Mouse (Mus musculus) neural tube, embryonic 13.5 days (tissue): Measurements from ENCODE around the gene Nes. TPM values are rescaled to one million over a fixed set of nuclear protein-coding genes. Genes with fewer than 3 reads are reported as not detected.

Experiments used
- ATAC-seq: fragments of 200-750 bp; cut with Nextera tagmentation; 2 replicates; pipeline ENCODE4 v1.8.0; 2017; ENCODE audit warnings: low read depth, mild to moderate bottlenecking, moderate TSS enrichment, moderate library complexity
- H3K27ac ChIP-seq: fragments of 300-500 bp; sonication (generic); replicated peaks from 2 replicates; pipeline ENCODE4 v1.5.1; 2015; ENCODE audit warnings: moderate library complexity, mild to moderate bottlenecking, inconsistent platforms
- H3K27me3 ChIP-seq: fragments of 300-500 bp; sonication (generic); 2 replicates; pipeline ENCODE4 v1.6.1; 2015; ENCODE audit warnings: mild to moderate bottlenecking, inconsistent platforms
- H3K36me3 ChIP-seq: fragments of 300-500 bp; sonication (generic); 2 replicates; pipeline ENCODE4 v1.6.1; 2015; ENCODE audit warnings: mild to moderate bottlenecking, inconsistent platforms
- H3K4me1 ChIP-seq: fragments of 300-500 bp; sonication (generic); replicated peaks from 2 replicates; pipeline ENCODE4 v1.6.1; 2015; ENCODE audit warnings: inconsistent platforms
- H3K4me2 ChIP-seq: fragments of 300-500 bp; sonication (generic); 2 replicates; pipeline ENCODE4 v1.6.1; 2015; ENCODE audit warnings: inconsistent platforms, mild to moderate bottlenecking, moderate library complexity
- H3K4me3 ChIP-seq: fragments of 300-500 bp; sonication (generic); 2 replicates; pipeline ENCODE4 v1.5.1; 2015; ENCODE audit warnings: mild to moderate bottlenecking, inconsistent platforms
- H3K9ac ChIP-seq: fragments of 300-500 bp; sonication (generic); 2 replicates; pipeline ENCODE4 v1.6.1; 2015; ENCODE audit warnings: moderate library complexity, mild to moderate bottlenecking, inconsistent platforms
- H3K9me3 ChIP-seq: fragments of 300-500 bp; sonication (generic); 2 replicates; pipeline ENCODE4 v1.6.1; 2016; ENCODE audit warnings: inconsistent platforms
- WGBS: fragments of 180-500 bp; shearing (Covaris S2); methylation state at CpG from one replicate; pipeline ENCODE4 v1.1.7; 2015; 5-methylcytosine and 5-hydroxymethylcytosine counted together
- polyA plus RNA-seq: library from polyadenylated mRNA; unstranded; fragments of >200 nt; fragmentation: Nextera tagmentation; extraction: Ambion mirVana; gene quantifications from 2 replicates; pipeline ENCODE4 v1.2.1, GENCODE M21; 2015

Nes gene
- polyA plus RNA-seq, 1 experiment from 2014 or later = 44.1 TPM

DNA sequence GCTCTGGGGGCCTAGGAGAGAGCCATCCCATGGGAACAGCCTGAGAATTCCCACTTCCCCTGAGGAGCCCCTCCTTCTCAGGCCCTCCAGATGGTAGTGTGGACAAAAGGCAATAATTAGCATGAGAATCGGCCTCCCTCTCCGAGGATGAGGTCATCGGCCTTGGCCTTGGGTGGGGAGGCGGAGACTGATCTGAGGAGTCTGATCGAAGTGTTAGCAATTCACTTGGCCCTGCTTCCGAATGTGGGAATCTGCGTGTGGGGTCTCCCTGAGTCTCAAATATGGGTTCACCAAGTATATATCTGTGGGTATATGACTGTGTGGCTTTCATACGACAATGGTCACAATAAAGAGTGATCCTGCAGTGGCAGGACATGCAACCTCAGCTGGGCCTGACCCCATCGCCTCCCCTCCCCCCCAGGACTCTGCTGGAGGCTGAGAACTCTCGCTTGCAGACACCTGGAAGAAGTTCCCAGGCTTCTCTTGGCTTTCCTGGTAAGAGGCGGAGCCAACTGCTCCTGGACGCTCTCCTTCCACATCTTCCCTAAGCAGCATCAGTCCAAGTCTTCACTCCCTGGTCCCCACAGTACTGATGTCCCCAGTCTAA, 3.6 kb downstream of the Nes start:
- peaks cover 57% of the 10 kb centered on the region for H3K4me1 ChIP-seq
- WGBS = 8% methylated on average over 12 of the region's 12 CpGs

DNA sequence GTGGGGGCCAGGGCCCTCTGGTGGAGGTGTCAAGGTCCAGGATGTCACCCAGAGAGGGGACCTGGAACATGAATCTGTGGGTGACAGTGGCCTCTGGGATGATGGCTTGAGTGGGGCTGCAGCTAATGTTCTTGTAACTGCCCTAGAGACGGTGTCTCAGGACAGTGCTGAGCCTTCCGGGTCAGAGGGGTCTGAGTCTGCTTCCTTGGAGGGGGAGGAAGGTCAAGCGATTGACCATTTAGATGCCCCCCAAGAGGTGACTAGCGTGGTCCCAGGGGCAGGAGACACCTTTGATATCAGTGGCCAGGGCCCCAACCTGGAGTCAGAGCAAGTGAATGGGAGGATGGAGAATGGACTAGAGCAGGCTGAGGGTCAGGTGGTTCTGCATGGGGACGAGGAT, 8.6 kb downstream of the Nes start:
- H3K9me3 ChIP-seq = no peaks in the 10 kb centered on the region
- no peak for ATAC-seq
- peaks cover 62% of the 10 kb centered on the region for H3K4me1 ChIP-seq
- H3K9ac ChIP-seq = 0 out of 2 replicates have a peak overlapping the region, but pooled peaks have one; percentile 38
- no peak overlapping the region for H3K4me2 ChIP-seq
- no peaks in the 10 kb centered on the region for H3K27me3 ChIP-seq
- H3K36me3 ChIP-seq = peaks cover 25% of the 10 kb centered on the region
- 90% methylated on average over 5 of the region's 5 CpGs for WGBS
- no peak overlapping the region for H3K27ac ChIP-seq
- no peak overlapping the region for H3K4me3 ChIP-seq

More for the DNA sequence above, 3.6 kb downstream of the Nes start:
- H3K9me3 ChIP-seq = no peaks in the 10 kb centered on the region
- peaks cover 25% of the 10 kb centered on the region for H3K36me3 ChIP-seq
- ATAC-seq = peak; percentile 28
- peak overlapping the region; percentile 91 for H3K9ac ChIP-seq
- no peaks in the 10 kb centered on the region; the same call in 1 of the 2 replicates for H3K27me3 ChIP-seq
- H3K4me2 ChIP-seq = peak overlapping the region; percentile 95
- H3K4me3 ChIP-seq = peak overlapping the region; percentile 66
- peak overlapping the region; percentile 89 for H3K27ac ChIP-seq

DNA sequence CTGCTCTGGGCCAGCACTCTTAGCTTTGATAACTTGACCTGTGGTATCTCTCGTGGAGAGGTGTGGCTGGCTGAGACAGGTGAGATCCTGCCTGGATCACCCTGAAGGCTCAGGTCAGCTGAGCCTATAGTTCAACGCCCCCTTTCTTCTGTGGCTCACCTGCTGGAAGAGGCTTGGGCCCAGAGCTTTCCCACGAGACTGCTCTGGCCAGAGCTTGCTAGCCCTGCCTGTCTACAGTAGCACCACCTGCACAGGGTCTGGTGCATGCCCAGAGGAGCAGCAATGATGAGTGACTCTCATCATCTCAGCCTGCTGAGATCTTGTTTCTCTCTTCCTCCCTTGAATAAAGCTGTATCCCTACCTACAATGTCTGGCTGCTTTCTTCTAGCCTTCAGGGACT, 9.2 kb downstream of the Nes start:
- peak overlapping the region; percentile 38; the same call in 1 of the 2 replicates for H3K9ac ChIP-seq
- 68% methylated on average over 3 of the region's 3 CpGs for WGBS

DNA sequence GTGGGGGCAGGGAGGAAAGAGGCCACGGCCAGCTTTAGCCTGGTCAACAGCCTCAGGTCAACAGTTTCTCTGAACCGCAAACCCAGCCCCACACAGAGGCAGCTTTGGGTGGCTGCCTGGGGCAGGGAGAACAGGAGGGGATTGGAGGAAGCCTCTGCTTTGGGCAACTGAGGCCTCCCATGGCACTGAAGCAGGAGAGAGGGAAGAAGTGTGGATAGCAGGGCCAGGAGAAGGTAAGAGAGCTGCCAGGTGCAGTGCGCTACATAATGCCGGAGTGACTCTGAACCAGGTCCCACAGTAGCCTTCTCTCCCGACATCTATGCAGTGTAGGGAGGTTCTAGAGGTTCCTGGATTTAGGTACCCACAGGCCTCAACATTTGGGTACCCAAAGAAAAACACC, 9.8 kb downstream of the Nes start:
- H3K4me3 ChIP-seq = no peak overlapping the region
- H3K4me1 ChIP-seq = peaks cover 66% of the 10 kb centered on the region
- WGBS = 71% methylated on average over 5 of the region's 5 CpGs
- no peak for ATAC-seq
- no peaks in the 10 kb centered on the region for H3K9me3 ChIP-seq
- peaks cover 21% of the 10 kb centered on the region for H3K36me3 ChIP-seq
- no peaks in the 10 kb centered on the region for H3K27me3 ChIP-seq
- H3K4me2 ChIP-seq = no peak overlapping the region
- no peak overlapping the region for H3K27ac ChIP-seq
- H3K9ac ChIP-seq = 0 out of 2 replicates have a peak overlapping the region, but pooled peaks have one; percentile 31

More for the DNA sequence above, 9.2 kb downstream of the Nes start:
- Histone ChIP-seq H3K4me3 (no peak overlapping the region), H3K27me3 (no peaks in the 10 kb centered on the region), H3K9me3 (no peaks in the 10 kb centered on the region), H3K4me1 (peaks cover 62% of the 10 kb centered on the region), H3K36me3 (peaks cover 25% of the 10 kb centered on the region), H3K27ac (no peak overlapping the region), H3K4me2 (no peak overlapping the region)
- ATAC-seq = no peak

DNA sequence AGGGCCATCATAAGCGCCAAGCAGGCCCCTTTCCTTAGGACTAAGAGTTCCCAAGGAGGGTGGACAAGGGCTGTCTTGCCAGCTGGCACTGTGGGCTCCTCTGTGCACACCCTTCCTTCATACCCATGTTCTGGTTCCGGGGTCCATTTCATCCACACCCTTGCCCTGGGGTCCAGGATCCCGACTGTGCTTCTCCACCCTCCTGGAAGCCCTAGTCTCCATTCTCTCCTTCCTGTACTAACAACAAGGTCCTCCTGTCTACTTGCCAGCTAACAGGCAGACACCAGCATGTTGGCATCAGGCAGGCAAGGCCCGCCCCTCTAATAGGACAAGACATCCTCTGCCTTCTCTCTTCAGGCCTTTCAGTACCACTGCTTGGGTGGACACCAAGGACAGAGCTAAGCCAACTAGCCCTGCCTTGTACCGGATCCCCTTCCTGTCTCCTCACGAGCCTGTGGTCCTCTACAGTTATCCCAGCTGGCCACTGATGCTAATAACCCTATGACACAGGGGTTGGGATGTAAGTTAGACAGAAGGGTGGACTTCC, 10.4 kb downstream of the Nes start:
- Histone ChIP-seq H3K9ac (no peak overlapping the region), H3K36me3 (peaks cover 15% of the 10 kb centered on the region), H3K4me1 (peaks cover 71% of the 10 kb centered on the region), H3K27me3 (no peaks in the 10 kb centered on the region), H3K27ac (peak overlapping the region; percentile 81; the same call in 1 of the 2 replicates), H3K4me3 (no peak overlapping the region), H3K4me2 (no peak overlapping the region), H3K9me3 (no peaks in the 10 kb centered on the region)
- 86% methylated on average over 6 of the region's 6 CpGs for WGBS
- ATAC-seq = no peak

DNA sequence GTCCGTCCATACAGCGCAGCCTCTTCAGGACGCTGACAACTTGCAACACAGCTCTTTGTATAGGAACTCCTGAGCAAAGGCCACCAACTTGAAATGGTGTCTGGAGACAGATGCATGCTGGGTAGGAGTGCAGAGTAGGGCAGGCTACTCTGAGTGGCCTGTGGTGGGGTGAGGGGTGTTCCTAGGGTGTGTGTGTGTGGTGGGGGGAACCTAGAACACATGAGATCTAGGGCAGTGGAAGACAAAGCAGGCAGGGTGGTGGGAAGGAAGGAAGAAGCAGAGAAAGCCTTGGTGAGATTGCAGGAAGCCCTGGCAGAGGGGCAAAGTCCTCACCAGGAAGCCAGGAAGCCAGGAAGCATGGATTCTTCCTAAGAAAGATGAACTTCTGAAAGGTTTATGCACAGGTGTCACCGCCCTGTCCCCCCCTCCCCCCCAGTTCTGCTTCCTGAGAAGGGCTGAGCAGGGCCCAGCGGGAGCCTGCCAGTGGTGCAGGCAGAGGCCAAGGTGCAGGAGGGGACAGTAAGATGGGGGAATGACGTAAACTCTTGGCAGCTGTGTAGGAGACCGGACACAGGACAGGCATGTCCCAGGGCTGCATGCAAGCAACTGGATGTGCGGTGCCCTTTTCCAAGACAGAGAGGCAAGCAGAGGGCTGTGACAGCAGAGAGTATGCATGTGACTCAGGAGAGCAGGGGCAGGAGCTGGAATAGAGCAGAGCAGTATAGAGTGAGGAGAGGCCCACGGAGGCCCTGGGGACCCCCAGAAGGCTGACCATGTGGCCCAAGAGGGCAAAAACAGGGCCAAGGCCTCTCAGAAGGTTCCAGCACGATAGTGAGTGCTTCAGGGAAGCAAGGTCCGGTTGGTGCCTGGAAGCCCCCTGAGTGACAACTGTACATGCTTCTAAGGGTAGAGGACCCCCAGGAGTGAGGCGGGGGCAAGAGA, 11.3 kb downstream of the Nes start:
- 40% methylated on average over 12 of the region's 12 CpGs for WGBS
- H3K36me3 ChIP-seq = peaks cover 6% of the 10 kb centered on the region
- no peaks in the 10 kb centered on the region for H3K27me3 ChIP-seq
- no peak overlapping the region for H3K4me3 ChIP-seq
- H3K9ac ChIP-seq = peak overlapping the region; percentile 54
- peaks cover 79% of the 10 kb centered on the region for H3K4me1 ChIP-seq
- no peaks in the 10 kb centered on the region for H3K9me3 ChIP-seq
- H3K4me2 ChIP-seq = 0 out of 2 replicates have a peak overlapping the region, but pooled peaks have one; percentile 39
- ATAC-seq = no peak
- peak overlapping the region; percentile 81 for H3K27ac ChIP-seq

DNA sequence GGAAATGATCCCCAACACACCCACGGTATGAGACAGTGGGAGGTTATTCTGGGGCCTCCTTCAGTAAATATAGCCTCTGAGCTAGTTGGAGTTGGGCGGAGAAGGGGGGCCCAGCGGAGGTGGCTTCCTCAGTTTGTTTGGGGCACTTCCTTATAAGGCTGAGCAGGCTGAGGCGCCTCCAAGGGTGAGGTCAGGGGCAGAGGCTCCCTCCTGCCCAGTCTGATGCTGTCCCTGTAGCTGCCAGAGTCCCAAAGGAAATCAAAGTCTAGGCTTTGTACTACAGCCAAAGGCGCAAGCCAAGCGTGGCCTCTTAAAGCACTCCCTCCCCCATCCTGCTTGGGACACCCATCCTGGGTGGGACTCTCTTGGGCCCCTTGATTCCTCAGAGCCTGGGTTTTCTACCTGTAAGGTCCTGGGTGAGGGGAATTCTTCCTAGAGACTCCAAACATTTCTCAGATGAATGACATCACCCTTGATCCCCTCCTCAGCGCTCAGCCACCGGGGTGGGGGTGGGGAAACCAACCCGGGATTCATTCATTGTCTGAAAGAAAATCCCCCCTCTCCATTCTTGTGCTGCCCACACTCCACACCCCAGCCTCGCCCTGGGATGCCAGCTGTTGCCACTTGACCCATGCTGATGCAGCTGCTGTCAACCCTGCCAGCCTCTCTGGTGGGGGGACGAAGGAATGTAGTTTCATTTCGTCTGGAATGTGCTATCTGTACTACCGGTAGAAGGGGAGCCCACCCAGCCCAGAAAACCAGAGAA, 12.1 kb downstream of the Nes start:
- peaks cover 86% of the 10 kb centered on the region for H3K4me1 ChIP-seq
- WGBS = 4% methylated on average over 13 of the region's 13 CpGs
- H3K9ac ChIP-seq = peak overlapping the region; percentile 54
- ATAC-seq = 0 out of 2 replicates have a peak, but pooled peaks have one; percentile 4
- peak overlapping the region; percentile 39 for H3K4me2 ChIP-seq
- H3K36me3 ChIP-seq = no peaks in the 10 kb centered on the region
- H3K4me3 ChIP-seq = no peak overlapping the region
- H3K27ac ChIP-seq = peak overlapping the region; percentile 81
- H3K27me3 ChIP-seq = no peaks in the 10 kb centered on the region
- no peaks in the 10 kb centered on the region for H3K9me3 ChIP-seq

DNA sequence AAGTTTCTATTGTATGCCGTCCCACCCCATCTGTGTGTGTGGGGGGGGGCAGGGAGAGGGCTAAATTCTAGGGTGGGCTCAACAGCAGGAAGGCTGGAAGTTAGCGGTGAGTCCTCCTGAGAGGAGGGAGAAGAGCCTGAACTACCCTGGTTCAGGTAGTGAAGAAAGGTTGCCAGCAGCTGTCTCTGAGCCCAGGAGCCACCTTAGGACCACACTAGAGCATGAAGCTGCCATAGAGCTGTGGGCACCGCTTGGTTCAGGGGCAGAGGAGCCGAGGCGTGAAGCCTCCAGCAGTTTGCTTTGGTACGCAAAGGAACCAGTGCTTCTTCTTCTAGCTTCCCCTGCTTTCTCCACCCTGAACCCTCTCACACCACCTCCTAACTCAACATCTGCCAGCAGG, 12.7 kb downstream of the Nes start:
- H3K4me2 ChIP-seq = peak overlapping the region; percentile 39
- WGBS = 54% methylated on average over 6 of the region's 6 CpGs
- peak overlapping the region; percentile 81 for H3K27ac ChIP-seq
- peaks cover 4% of the 10 kb centered on the region for H3K27me3 ChIP-seq
- no peak for ATAC-seq
- H3K9me3 ChIP-seq = no peaks in the 10 kb centered on the region
- no peaks in the 10 kb centered on the region for H3K36me3 ChIP-seq
- H3K4me3 ChIP-seq = no peak overlapping the region
- H3K9ac ChIP-seq = peak overlapping the region; percentile 45; the same call in 1 of the 2 replicates
- H3K4me1 ChIP-seq = peaks cover 90% of the 10 kb centered on the region

DNA sequence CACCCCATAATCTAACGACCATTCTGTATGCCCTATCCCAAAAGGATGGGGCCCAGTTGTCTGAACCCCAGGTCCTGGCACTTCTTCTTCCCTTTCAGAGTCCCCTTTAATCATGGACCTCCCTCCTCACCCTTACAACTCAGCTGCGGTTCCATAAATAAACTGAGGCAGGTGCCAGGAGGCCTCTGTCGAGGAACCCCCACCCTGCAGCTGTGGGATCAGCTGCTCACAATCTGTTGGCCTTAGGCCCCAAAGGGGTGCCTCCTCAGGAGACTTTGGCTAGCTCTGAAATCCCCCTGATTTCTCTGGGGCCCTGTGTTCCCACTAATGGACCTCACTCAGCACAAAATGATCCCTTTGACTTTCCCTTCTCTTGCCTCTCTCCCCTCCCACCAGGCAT, 13.2 kb downstream of the Nes start:
- 23% methylated on average over 3 of the region's 3 CpGs for WGBS

DNA sequence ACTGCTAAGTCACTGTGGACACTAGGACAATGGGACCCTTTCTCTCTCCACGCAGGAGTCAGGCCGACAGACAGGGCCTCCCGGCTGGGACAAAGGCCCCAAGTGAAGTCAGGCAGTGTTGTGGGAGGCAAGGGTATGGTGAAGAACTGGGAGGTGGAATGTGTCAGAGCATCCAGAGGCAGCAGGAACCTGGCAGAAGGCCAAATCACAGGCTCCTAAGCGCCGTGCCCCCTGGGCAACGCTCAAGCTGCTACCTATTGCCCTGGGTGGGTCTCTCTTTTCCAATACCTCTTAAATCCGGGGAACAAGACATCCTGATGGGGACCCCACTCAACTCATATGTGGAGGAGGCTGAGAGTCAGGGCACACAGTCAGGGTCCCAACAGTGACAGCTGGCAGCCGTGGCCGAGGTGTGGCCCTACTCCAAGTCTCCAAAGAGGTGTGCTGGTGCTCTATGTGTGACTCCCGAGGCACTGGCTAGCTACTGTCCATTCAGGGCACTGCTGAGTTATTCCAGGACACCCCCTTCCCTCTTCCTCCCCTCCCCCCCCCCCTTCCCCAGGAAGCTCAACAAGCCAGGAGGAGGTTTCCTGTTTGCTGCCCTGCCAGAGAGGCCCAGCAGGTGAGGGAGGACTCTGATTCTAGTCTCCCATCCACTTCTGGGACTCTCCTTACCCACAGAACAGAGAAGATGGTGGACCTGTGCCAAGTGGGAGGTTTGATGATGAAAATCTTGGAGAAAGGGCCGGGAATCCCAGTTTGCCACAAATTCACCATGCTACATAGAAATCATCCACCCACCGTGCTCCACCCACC, 14.8 kb downstream of the Nes start:
- H3K4me1 ChIP-seq = peaks cover 77% of the 10 kb centered on the region
- H3K9ac ChIP-seq = peak overlapping the region; percentile 6; the same call in 1 of the 2 replicates
- no peak for ATAC-seq
- H3K9me3 ChIP-seq = no peaks in the 10 kb centered on the region
- H3K4me3 ChIP-seq = no peak overlapping the region
- H3K36me3 ChIP-seq = no peaks in the 10 kb centered on the region
- 24% methylated on average over 12 of the region's 12 CpGs for whole genome bisulfite sequencing
- peak overlapping the region; percentile 16; the same call in 1 of the 2 replicates for H3K4me2 ChIP-seq
- peak overlapping the region; percentile 77 for H3K27ac ChIP-seq
- H3K27me3 ChIP-seq = peaks cover 25% of the 10 kb centered on the region

More for the DNA sequence above, 13.2 kb downstream of the Nes start:
- H3K4me2 ChIP-seq = no peak overlapping the region
- H3K9me3 ChIP-seq = no peaks in the 10 kb centered on the region
- peak overlapping the region; percentile 81; the same call in 1 of the 2 replicates for H3K27ac ChIP-seq
- peaks cover 9% of the 10 kb centered on the region for H3K27me3 ChIP-seq
- H3K36me3 ChIP-seq = no peaks in the 10 kb centered on the region
- no peak for ATAC-seq
- H3K4me1 ChIP-seq = peaks cover 90% of the 10 kb centered on the region
- no peak overlapping the region for H3K4me3 ChIP-seq
- peak overlapping the region; percentile 45; the same call in 1 of the 2 replicates for H3K9ac ChIP-seq

DNA sequence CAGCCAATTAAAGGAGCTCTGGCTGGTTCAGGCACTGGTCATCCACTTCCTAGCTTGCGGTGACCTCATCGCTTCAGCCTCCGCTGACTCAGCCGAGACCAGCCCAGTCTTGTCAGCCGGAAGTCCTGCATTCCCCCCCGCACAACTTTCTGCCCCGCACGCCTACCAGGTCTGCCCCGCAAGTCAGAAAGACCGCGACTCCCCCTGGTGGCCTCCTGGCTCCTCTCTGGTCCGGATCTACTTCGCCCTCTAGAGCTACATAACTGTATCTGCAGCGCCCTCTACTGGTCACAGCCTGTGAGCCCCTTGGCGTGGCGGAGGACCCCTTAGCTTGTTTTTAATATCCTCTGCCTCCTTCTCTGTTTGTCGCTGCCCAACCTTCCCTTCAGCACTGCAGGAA, 16.0 kb downstream of the Nes start:
- ATAC-seq = peak; percentile 80
- H3K4me1 ChIP-seq = peaks cover 66% of the 10 kb centered on the region
- H3K9ac ChIP-seq = peak overlapping the region; percentile 66

More for the DNA sequence above, 16.0 kb downstream of the Nes start:
- H3K4me2 ChIP-seq = peak overlapping the region; percentile 74
- peak overlapping the region; percentile 34 for H3K4me3 ChIP-seq
- H3K36me3 ChIP-seq = no peaks in the 10 kb centered on the region
- H3K9me3 ChIP-seq = no peaks in the 10 kb centered on the region
- peaks cover 33% of the 10 kb centered on the region for H3K27me3 ChIP-seq
- WGBS = under 1% methylated on average over 17 of the region's 17 CpGs
- H3K27ac ChIP-seq = peak overlapping the region; percentile 77
